Mouse (Mus musculus): ENCODE data around the gene Mfsd4b3.
"Not testable (repeated sequence)": the region's sequence is repeated elsewhere in the genome, so short reads cannot be mapped to it uniquely, and the experiment has no call there.

Gene Mfsd4b3

DNA sequence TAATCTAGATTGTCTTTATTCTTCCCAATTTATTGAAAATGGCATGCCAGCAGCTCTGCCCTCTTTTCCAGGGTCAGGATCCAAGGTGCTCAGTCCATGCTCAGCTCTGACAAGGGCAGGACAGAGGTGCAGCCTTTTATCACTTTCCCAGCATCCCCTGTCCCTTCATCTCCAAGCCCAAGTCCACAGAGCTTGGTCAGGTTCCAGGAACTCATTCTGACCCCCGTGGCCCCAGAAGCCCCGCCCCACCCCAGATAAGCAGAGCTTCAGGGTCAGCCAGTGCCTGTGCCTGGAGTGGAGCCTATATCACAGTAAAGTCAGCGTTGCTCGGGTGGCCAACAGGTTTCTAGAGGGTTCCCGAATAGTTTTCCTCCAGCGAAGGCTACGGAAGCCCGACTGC is 35.4 kb downstream of the Mfsd4b3 start:
- not testable (repeated sequence) for DNase-seq (ENCODE audit: low spot score in 2 of 2)

DNA sequence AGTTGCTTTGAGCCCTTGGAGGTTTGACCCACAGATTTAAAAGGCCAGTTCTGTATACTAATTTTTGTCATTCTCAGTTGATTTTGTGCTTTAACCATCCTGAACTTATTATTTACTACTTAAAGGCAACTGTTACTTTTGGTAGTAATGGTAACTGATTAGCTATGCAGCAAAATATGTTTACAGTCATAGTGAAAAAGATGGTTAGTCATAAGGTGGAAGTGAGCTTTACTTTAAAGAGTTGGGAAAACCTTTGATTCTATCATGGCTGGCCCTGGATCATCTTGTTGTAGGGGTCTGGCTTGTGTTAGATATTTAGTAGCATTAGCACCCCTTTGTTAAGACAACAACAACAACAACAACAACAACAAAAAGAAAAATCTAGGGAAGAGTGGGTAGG is 47.3 kb downstream of the Mfsd4b3 start:
- no peak for DNase-seq (ENCODE audit: low spot score in 2 of 2)

DNA sequence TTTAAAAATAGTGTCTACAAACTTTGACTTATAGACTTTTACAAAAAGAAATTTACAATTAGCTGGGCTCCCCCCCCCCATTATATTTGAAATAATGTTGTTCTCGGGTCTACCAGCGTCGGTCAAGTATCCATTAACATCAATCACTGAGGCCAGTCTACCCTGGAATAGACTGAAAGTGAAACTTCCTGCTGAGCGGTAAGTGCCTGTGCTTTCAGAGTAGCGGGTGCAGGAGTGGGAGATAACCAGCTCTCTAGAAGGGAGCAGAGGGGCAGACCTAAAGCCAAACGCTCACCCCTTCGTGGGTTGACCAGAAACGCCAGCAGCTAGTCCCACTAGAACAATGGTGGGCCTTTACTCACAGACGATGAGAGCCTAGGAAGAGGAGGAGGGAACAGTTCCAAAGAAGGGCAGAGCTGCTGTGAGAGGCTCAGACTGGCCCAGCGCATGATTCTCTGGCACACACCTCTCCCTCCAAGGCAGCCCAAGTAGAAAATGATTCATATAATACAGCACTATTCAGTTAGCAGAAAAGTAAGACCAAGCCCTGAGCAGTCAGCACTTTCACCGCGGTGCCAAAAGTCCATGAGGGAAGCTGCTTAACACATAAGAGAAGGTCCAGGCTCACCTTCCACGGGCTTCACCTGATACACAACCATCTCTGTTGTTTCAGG is 51.0 kb downstream of the Mfsd4b3 start:
- DNase-seq (ENCODE audit: low spot score in 2 of 2): no peak

DNA sequence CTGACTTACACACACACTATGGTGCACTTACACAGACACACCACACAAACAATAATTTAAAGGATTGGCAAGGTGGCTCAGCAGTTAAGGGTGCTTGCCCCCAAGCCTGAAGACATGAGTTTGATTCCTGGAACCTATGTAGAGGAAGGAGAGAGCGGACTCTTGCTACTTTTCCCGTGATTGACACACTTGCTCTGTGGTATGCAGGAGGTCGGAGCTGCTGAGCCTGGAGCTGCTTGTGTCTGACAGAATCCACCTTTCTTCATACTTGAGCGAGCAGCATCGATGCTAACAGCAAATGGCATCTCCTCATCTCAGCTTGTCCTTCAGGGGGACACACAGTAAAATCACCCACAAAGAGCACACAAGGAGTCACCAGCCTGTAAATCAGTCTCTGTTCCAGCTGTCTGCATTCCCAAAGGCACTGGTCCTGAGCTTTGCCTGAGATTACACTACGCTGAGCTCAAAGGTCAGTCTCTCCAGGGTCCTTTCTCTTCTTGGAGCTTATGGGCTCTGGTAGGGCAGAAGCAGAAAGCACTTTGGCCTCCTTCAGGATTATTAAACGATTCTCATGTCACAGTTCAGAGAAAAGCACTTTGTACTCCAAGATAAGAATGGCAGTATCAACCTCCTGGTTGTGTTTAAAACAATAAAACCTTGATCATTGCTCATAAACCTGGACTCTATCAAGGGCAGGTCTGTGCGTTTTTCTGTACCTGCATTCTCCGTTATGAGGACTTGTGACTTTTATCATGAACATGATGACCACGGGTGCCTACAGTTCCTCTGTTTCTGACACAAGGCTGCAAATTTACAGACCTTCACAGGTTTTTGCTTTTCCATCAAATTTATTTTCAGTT is 52.9 kb downstream of the Mfsd4b3 start:
- no peak for DNase-seq (ENCODE audit: low spot score in 2 of 2)

DNA sequence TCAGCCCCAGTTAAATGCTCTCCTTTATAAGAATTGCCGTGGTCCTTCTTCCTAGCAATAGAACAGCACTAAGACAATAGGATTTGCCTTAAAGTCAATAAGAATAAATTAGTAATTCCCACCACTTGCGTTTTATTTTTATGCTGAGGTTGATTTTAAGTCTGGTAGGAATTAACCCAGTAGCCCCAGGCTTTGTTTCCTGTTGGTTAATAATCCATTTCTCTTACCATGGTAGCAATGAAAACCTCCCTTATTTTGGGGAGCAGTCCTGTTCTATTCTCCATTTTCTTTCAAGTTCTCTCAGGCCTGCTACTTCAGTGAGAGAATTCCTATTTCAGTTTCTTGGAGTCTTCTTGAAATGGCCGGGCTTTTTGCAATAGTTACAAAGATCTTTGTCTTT is 55.8 kb downstream of the Mfsd4b3 start:
- DNase-seq (ENCODE audit: low spot score in 2 of 2): no peak

DNA sequence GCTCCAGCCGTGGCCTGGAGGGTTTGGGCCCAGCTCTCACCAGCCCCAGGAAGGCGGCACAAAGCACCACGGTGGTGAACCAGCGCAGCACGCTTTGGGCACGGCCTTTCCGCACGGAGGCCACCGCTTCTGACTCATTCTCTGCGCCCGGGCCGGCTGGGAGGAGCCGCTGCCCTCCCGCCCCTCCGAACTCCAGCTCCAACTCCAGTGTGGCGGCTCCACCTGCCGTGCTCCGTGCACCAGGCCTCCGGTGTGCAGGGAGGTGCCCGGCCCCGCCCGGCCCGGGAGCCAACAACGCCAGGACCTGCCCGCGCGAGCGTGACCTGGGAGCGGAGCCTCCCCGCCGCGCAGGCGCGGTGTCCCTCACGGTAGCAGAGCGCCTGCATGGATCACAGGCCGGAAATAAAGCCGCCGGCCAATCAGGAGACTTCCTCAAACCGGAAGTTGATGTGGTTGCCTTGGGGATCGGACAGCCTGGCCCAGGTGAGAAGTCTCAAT is 61.0 kb downstream of the Mfsd4b3 start, which contains the start of gene Mfsd4b4:
Gene Mfsd4b4, minus strand, starts transcription at position 365 of the 498 bp plus-strand sequence.
- DNase-seq (ENCODE audit: low spot score in 2 of 2): peak; percentile 83 to 85

Measured in frontal cortex, postnatal 36 days (tissue).